Mouse (Mus musculus): Measurements from ENCODE around the gene Lep. TPM values are rescaled to one million over a fixed set of nuclear protein-coding genes. Genes with fewer than 3 reads are reported as not detected.

Lep gene
- total and polyA plus RNA-seq, 2 experiments from 2014 or later = not detected

DNA sequence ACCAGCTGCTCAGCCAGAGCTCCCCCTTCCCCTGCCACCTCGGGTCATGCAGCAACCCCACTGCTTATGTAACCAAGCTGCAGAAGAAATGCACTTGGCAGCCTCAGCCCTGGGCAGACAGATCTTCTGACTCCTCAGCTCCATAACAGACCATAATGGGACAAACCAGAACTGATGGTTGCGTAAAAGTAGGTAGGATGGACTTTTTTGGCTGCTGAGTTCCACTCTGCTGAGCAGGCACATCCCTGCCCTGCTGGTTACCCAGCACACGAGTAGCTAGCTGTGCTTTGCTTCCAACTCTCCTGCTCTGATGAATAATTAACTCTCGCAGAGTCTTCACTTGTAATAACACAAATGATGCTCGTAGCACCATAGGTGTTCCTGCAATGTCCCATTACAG, 10.1 kb upstream of the Lep start:
- no peaks in the 10 kb centered on the region for H3K4me1 ChIP-seq (ENCODE audit: control insufficient read depth, insufficient read depth)
- DNase-seq (ENCODE audit: low spot score) = no peak
- H3K27me3 ChIP-seq (ENCODE audit: control insufficient read depth, insufficient read depth, low read length) = no peaks in the 10 kb centered on the region
- no peak overlapping the region for H3K9ac ChIP-seq (replicated peaks; ENCODE audit: low read depth, low read length)
- ATAC-seq (ENCODE audit: insufficient read depth, low read depth) = no peak
- TF ChIP-seq CTCF (IDR thresholded peaks at IDR 0.05; ENCODE audit: low read depth) = no peak
- no peak overlapping the region for H3K27ac ChIP-seq (ENCODE audit: low read depth)
- H3K4me3 ChIP-seq (ENCODE audit: low read depth, low read length) = no peak overlapping the region
- H3K4me2 ChIP-seq (ENCODE audit: low read depth, low read length) = no peak overlapping the region
- 60% methylated on average over 5 of the region's 5 CpGs for WGBS
- H3K36me3 ChIP-seq (replicated peaks; ENCODE audit: control insufficient read depth, insufficient read depth, low read length) = no peaks in the 10 kb centered on the region
- H3K9me3 ChIP-seq (replicated peaks; ENCODE audit: control insufficient read depth, low read length) = no peaks in the 10 kb centered on the region

DNA sequence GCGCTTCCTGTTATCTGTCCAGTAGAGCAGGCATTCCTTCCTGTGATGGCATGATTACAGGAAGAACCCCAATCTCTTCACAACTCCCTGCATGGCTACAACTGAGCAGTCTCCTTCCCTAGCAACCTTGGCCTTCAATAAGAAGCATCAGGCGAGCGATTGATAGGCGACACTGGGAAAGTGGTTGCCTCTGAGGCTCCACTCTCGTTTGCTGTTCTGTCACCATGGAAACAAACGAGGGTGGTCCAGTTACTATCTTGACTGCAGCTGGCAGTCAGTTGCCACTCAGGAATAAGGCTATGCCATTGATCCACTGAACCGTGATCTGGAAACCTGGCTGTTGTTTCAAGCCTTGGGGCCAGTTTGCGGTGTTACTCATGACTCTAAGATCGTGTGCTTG, 7.8 kb upstream of the Lep start:
- Histone ChIP-seq H3K27ac (ENCODE audit: low read depth) (no peak overlapping the region), H3K4me3 (ENCODE audit: low read depth, low read length) (no peak overlapping the region), H3K27me3 (ENCODE audit: control insufficient read depth, insufficient read depth, low read length) (no peaks in the 10 kb centered on the region), H3K4me2 (ENCODE audit: low read depth, low read length) (no peak overlapping the region), H3K36me3 (replicated peaks; ENCODE audit: control insufficient read depth, insufficient read depth, low read length) (no peaks in the 10 kb centered on the region), H3K9me3 (replicated peaks; ENCODE audit: control insufficient read depth, low read length) (no peaks in the 10 kb centered on the region), H3K9ac (replicated peaks; ENCODE audit: low read depth, low read length) (no peak overlapping the region), H3K4me1 (ENCODE audit: control insufficient read depth, insufficient read depth) (no peaks in the 10 kb centered on the region)
- 53% methylated on average over 9 of the region's 9 CpGs for WGBS
- no peak for ATAC-seq (ENCODE audit: insufficient read depth, low read depth)
- DNase-seq (ENCODE audit: low spot score) = no peak
- no peak for TF ChIP-seq EP300 (IDR thresholded peaks at IDR 0.05; ENCODE audit: low read depth)
- TF ChIP-seq CTCF (IDR thresholded peaks at IDR 0.05; ENCODE audit: low read depth) = no peak

DNA sequence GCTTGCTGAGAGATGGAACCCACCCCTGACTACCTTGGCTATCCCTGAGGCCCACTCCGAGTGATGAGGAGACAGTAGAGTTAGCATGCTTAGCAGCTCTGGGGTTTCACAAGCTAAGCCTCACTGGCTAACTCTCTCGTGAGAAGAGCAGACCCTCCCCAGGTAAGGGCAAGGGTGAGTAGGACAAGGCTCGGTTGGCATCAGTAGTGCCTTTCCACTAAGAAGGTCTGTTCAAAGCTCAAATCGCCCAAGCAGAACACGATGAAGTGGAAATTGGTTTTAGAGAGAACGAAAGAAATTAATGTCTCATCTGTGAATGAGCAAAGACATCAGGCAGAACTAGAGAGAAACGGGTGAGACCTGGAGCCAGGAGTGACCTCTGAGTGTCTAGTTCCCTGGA, 6.8 kb upstream of the Lep start:
- TF ChIP-seq EP300 (IDR thresholded peaks at IDR 0.05; ENCODE audit: low read depth) (no peak), CTCF (IDR thresholded peaks at IDR 0.05; ENCODE audit: low read depth) (no peak)
- Histone ChIP-seq H3K9me3 (replicated peaks; ENCODE audit: control insufficient read depth, low read length) (no peaks in the 10 kb centered on the region), H3K9ac (replicated peaks; ENCODE audit: low read depth, low read length) (no peak overlapping the region), H3K27me3 (ENCODE audit: control insufficient read depth, insufficient read depth, low read length) (no peaks in the 10 kb centered on the region), H3K4me1 (ENCODE audit: control insufficient read depth, insufficient read depth) (no peaks in the 10 kb centered on the region), H3K4me3 (ENCODE audit: low read depth, low read length) (no peak overlapping the region), H3K36me3 (replicated peaks; ENCODE audit: control insufficient read depth, insufficient read depth, low read length) (no peaks in the 10 kb centered on the region), H3K27ac (ENCODE audit: low read depth) (no peak overlapping the region), H3K4me2 (ENCODE audit: low read depth, low read length) (no peak overlapping the region)
- WGBS = 79% methylated on average over 7 of the region's 7 CpGs
- no peak for ATAC-seq (ENCODE audit: insufficient read depth, low read depth)
- no peak for DNase-seq (ENCODE audit: low spot score)

DNA sequence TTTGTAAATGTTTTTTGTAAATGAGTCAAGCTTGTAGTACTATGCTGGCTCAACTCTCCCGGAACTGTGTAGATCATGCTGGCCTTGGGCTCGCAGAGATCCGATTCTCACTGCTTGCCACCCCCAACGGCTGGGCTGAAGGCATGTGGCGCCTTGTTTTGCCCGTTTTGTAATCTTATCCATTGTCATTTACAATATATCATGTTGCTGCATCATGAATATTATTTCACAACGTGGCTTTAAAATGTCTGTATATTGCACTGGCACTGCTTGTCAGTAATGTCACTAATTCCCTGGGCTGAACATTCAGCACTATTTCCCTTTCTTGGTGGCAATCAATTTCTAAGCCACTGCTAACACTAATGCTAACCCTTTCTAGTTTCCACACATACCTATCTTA, 3.6 kb upstream of the Lep start:
- 74% methylated on average over 7 of the region's 7 CpGs for WGBS
- Histone ChIP-seq H3K9me3 (replicated peaks; ENCODE audit: control insufficient read depth, low read length) (no peaks in the 10 kb centered on the region), H3K4me2 (ENCODE audit: low read depth, low read length) (no peak overlapping the region), H3K27me3 (ENCODE audit: control insufficient read depth, insufficient read depth, low read length) (0 out of 2 replicates have a peak, but pooled peaks cover 4% of the 10 kb centered on the region), H3K36me3 (replicated peaks; ENCODE audit: control insufficient read depth, insufficient read depth, low read length) (no peaks in the 10 kb centered on the region), H3K27ac (ENCODE audit: low read depth) (no peak overlapping the region), H3K4me3 (ENCODE audit: low read depth, low read length) (no peak overlapping the region), H3K4me1 (ENCODE audit: control insufficient read depth, insufficient read depth) (no peaks in the 10 kb centered on the region), H3K9ac (replicated peaks; ENCODE audit: low read depth, low read length) (no peak overlapping the region)
- TF ChIP-seq CTCF (IDR thresholded peaks at IDR 0.05; ENCODE audit: low read depth) (no peak), EP300 (IDR thresholded peaks at IDR 0.05; ENCODE audit: low read depth) (no peak)
- ATAC-seq (ENCODE audit: insufficient read depth, low read depth) = no peak
- no peak for DNase-seq (ENCODE audit: low spot score)

DNA sequence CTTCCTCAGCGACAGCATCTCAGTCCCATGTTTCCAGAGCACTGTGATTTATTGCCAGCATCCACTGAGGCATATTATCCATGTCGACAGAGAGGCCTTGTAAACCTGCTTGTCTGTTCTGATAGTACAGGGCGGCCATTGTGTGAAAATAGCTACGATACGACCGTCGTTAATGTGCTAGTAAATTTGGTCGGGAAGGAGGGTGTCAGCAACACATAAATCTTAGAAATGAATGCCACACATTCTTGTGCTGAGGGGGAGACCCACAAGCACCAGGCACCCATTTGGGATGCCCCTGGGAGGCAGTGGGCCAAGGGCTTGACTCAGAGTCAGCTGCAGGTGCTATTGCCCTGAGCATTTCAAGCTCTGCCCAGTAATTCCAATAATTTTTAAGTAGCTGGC, 6.4 kb downstream of the Lep start:
- WGBS = 40% methylated on average over 8 of the region's 8 CpGs
- Histone ChIP-seq H3K36me3 (replicated peaks; ENCODE audit: control insufficient read depth, insufficient read depth, low read length) (no peaks in the 10 kb centered on the region), H3K4me1 (ENCODE audit: control insufficient read depth, insufficient read depth) (no peaks in the 10 kb centered on the region), H3K27me3 (ENCODE audit: control insufficient read depth, insufficient read depth, low read length) (no peaks in the 10 kb centered on the region), H3K9ac (replicated peaks; ENCODE audit: low read depth, low read length) (no peak overlapping the region), H3K4me3 (ENCODE audit: low read depth, low read length) (no peak overlapping the region), H3K27ac (ENCODE audit: low read depth) (no peak overlapping the region), H3K4me2 (ENCODE audit: low read depth, low read length) (no peak overlapping the region), H3K9me3 (replicated peaks; ENCODE audit: control insufficient read depth, low read length) (no peaks in the 10 kb centered on the region)
- TF ChIP-seq CTCF (IDR thresholded peaks at IDR 0.05; ENCODE audit: low read depth) (no peak), EP300 (IDR thresholded peaks at IDR 0.05; ENCODE audit: low read depth) (no peak)
- ATAC-seq (ENCODE audit: insufficient read depth, low read depth) = no peak
- DNase-seq (ENCODE audit: low spot score) = no peak

DNA sequence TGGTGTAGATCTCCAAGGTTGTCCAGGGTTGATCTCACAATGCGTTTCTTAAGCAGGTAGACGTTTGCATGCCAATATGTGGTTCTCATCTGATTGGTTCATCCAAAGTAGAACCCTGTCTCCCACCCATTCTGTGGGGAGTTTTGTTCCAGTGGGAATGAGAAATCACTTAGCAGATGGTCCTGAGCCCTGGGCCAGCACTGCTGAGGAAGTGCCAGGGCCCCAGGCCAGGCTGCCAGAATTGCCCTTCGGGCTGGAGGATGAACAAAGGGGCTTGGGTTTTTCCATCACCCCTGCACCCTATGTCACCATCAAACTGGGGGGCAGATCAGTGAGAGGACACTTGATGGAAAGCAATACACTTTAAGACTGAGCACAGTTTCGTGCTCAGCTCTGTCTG, 12.2 kb downstream of the Lep start:
- H3K9me3 ChIP-seq (replicated peaks; ENCODE audit: control insufficient read depth, low read length) = no peaks in the 10 kb centered on the region
- no peaks in the 10 kb centered on the region for H3K27me3 ChIP-seq (ENCODE audit: control insufficient read depth, insufficient read depth, low read length)
- DNase-seq (ENCODE audit: low spot score) = no peak
- H3K4me2 ChIP-seq (ENCODE audit: low read depth, low read length) = no peak overlapping the region
- TF ChIP-seq EP300 (IDR thresholded peaks at IDR 0.05; ENCODE audit: low read depth) (no peak), CTCF (IDR thresholded peaks at IDR 0.05; ENCODE audit: low read depth) (no peak)
- no peak overlapping the region for H3K4me3 ChIP-seq (ENCODE audit: low read depth, low read length)
- H3K9ac ChIP-seq (replicated peaks; ENCODE audit: low read depth, low read length) = no peak overlapping the region
- ATAC-seq (ENCODE audit: insufficient read depth, low read depth) = no peak
- no peaks in the 10 kb centered on the region for H3K4me1 ChIP-seq (ENCODE audit: control insufficient read depth, insufficient read depth)
- no peak overlapping the region for H3K27ac ChIP-seq (ENCODE audit: low read depth)
- WGBS = 73% methylated on average over 4 of the region's 4 CpGs
- H3K36me3 ChIP-seq (replicated peaks; ENCODE audit: control insufficient read depth, insufficient read depth, low read length) = no peaks in the 10 kb centered on the region

Data from heart, postnatal 0 days (tissue).